Mouse (Mus musculus): ENCODE measurements at regions not wholly inside any gene's neighbourhood (a gene's known extent, or its start where the extent isn't known, plus 50 kb on each side); places are given as distances from the start of the nearest gene placed in this dataset.

DNA sequence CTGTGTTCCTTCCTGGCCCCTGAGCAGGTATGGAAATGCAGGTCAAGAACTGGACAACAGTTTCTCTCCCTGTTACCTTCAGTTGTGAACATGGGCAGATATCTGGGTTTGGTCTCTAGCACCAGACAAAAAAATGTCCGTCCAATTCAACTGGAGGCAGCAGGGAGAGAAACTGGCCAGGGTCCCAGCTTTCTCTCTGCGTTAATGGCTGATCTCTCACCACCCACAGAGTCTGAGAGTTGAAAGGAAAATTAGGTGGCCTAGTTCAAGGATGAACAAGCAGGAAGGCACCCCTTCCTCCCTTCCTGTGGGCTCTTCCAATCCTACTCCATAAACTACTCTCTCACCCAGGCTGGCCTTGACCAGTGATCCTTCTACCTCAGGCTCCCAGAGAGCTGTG is 221.7 kb upstream of the 3110018I06Rik start:
- Histone ChIP-seq H3K27ac (ENCODE audit: low read length) (no peak overlapping the region), H3K4me3 (ENCODE audit: low read depth, low read length) (no peak overlapping the region), H3K4me1 (ENCODE audit: control insufficient read depth, insufficient read depth, low read length) (no peaks in the 10 kb centered on the region), H3K4me2 (ENCODE audit: low read length) (no peak overlapping the region), H3K36me3 (ENCODE audit: control insufficient read depth, insufficient read depth, low read length) (no peaks in the 10 kb centered on the region), H3K9me3 (replicated peaks; ENCODE audit: control insufficient read depth, low read length, poor library complexity, severe bottlenecking) (no peaks in the 10 kb centered on the region), H3K9ac (ENCODE audit: low read depth, low read length) (no peak overlapping the region), H3K27me3 (ENCODE audit: control insufficient read depth, insufficient read depth, low read depth, low read length) (no peaks in the 10 kb centered on the region)
- no peak for ATAC-seq
- 63% methylated on average over 2 of the region's 2 CpGs for WGBS

DNA sequence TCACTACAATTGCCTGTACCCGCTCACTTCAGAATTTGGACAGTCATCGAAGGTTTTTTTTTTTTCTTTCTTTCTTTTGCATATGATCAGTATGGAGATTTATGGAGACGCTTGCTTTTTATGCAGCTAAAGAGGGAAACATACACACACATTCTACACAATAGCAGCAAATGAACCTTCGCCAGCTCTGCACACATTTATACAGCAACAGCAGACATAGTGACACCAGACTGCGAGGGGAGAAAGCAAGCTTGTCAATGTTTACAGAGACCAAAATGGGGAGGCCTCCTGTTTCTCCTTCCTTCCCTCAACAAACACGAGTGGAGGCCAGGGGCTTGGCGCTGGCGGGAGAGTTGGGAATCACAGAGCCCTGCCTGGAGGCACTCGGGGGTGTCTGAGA is 202.8 kb upstream of the 3110018I06Rik start:
- ATAC-seq, result no peak
- H3K4me1 ChIP-seq (ENCODE audit: control insufficient read depth, insufficient read depth, low read length), result no peaks in the 10 kb centered on the region; the same call in 1 of the 2 replicates
- no peak overlapping the region for H3K9ac ChIP-seq (ENCODE audit: low read depth, low read length)
- no peak overlapping the region for H3K4me2 ChIP-seq (ENCODE audit: low read length)
- no peaks in the 10 kb centered on the region for H3K27me3 ChIP-seq (ENCODE audit: control insufficient read depth, insufficient read depth, low read depth, low read length)
- WGBS, result 59% methylated on average over 9 of the region's 9 CpGs
- H3K4me3 ChIP-seq (ENCODE audit: low read depth, low read length), result no peak overlapping the region
- no peaks in the 10 kb centered on the region for H3K9me3 ChIP-seq (replicated peaks; ENCODE audit: control insufficient read depth, low read length, poor library complexity, severe bottlenecking)
- H3K27ac ChIP-seq (ENCODE audit: low read length), result no peak overlapping the region
- no peaks in the 10 kb centered on the region for H3K36me3 ChIP-seq (ENCODE audit: control insufficient read depth, insufficient read depth, low read length)

DNA sequence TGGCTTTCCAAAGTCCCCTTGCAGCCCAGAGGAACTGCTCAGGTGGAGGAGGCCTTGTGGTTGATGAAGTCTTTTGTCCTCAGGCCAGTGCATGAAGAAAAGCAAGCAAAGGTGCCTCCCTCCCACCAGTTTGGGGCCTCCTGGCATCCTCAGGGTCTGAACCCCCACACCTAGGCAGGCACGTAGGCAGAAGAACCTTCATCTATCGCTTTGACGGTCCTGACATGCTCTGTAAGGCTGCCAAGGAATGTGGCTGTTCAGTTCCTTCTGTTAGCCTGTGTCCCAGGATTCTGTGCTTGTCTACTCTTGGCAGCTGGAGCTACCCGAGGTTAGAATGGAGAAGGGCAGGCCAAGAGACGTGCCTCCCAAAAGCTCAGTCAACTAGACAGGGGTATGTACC is 197.1 kb upstream of the 3110018I06Rik start:
- H3K36me3 ChIP-seq (ENCODE audit: control insufficient read depth, insufficient read depth, low read length), result no peaks in the 10 kb centered on the region
- H3K4me3 ChIP-seq (ENCODE audit: low read depth, low read length), result no peak overlapping the region
- ATAC-seq, result no peak
- 81% methylated on average over 5 of the region's 5 CpGs for WGBS
- no peaks in the 10 kb centered on the region for H3K27me3 ChIP-seq (ENCODE audit: control insufficient read depth, insufficient read depth, low read depth, low read length)
- no peaks in the 10 kb centered on the region for H3K4me1 ChIP-seq (ENCODE audit: control insufficient read depth, insufficient read depth, low read length)
- H3K4me2 ChIP-seq (ENCODE audit: low read length), result no peak overlapping the region
- H3K9ac ChIP-seq (ENCODE audit: low read depth, low read length), result no peak overlapping the region
- no peak overlapping the region for H3K27ac ChIP-seq (ENCODE audit: low read length)
- H3K9me3 ChIP-seq (replicated peaks; ENCODE audit: control insufficient read depth, low read length, poor library complexity, severe bottlenecking), result no peaks in the 10 kb centered on the region

DNA sequence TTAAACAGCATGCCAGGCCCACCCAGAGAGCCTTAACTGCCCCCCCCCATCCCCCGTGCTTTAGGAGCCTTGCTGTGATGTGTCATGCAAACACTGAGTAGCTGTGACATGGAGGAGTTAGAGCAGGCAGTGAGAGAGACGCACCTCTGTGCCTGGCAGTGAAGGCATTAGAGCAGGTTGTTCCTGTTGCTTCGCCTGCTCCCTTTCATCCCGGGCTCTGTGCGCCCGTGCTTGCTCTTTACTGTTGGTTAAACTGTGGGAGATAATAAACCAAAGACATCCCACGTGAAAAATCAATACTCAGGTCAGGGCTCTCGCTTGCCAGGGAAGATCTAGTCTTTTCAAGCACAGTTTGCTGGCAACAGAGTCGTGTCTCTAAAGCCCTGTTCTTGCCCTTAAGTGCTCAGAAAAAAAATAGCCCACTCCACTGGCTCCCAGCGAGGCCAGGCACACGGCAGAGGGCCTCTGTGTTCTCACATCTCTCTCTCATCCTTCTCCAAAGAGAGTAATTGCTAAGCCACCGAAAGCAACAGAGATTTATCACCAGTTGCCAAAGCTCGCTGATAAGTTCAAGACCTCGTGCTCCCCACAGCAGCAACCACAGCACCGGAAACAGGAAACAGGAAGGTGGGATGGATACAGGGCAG is 181.2 kb upstream of the 3110018I06Rik start:
- ATAC-seq, result peak; percentile 56; the same call in 1 of the 2 replicates
- 42% methylated on average over 15 of the region's 15 CpGs for WGBS
- H3K4me3 ChIP-seq (ENCODE audit: low read depth, low read length), result no peak overlapping the region

DNA sequence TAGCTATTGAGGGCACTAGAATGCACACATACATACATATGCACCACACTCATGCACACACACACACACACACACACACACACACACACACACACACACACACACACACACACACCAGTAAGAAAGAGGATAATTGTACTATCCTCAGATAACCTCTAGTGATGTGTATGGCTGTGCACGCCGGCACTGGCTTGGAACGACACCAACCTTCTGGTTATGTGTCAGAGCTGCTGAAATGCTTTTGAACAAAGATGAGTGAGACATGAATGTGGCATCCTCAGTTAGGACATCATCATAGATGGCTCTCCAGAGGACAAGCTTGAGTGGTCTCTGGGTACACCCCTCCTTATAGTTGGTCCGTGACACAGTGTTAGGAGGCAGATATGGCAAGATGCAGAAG is 173.0 kb upstream of the 3110018I06Rik start:
- no peaks in the 10 kb centered on the region for H3K4me1 ChIP-seq (ENCODE audit: control insufficient read depth, insufficient read depth, low read length)
- no peak overlapping the region for H3K9ac ChIP-seq (ENCODE audit: low read depth, low read length)
- H3K4me3 ChIP-seq (ENCODE audit: low read depth, low read length), result no peak overlapping the region
- H3K36me3 ChIP-seq (ENCODE audit: control insufficient read depth, insufficient read depth, low read length), result no peaks in the 10 kb centered on the region
- no peak for ATAC-seq
- H3K27me3 ChIP-seq (ENCODE audit: control insufficient read depth, insufficient read depth, low read depth, low read length), result no peaks in the 10 kb centered on the region
- 96% methylated on average over 4 of the region's 4 CpGs for WGBS
- H3K4me2 ChIP-seq (ENCODE audit: low read length), result no peak overlapping the region
- no peak overlapping the region for H3K27ac ChIP-seq (ENCODE audit: low read length)
- no peaks in the 10 kb centered on the region for H3K9me3 ChIP-seq (replicated peaks; ENCODE audit: control insufficient read depth, low read length, poor library complexity, severe bottlenecking)

More for the DNA sequence above, 181.2 kb upstream of the 3110018I06Rik start:
- Histone ChIP-seq H3K36me3 (ENCODE audit: control insufficient read depth, insufficient read depth, low read length) (no peaks in the 10 kb centered on the region), H3K4me1 (ENCODE audit: control insufficient read depth, insufficient read depth, low read length) (peaks cover 2% of the 10 kb centered on the region; the same call in 1 of the 2 replicates), H3K9ac (ENCODE audit: low read depth, low read length) (no peak overlapping the region), H3K4me2 (ENCODE audit: low read length) (no peak overlapping the region), H3K27me3 (ENCODE audit: control insufficient read depth, insufficient read depth, low read depth, low read length) (no peaks in the 10 kb centered on the region), H3K9me3 (replicated peaks; ENCODE audit: control insufficient read depth, low read length, poor library complexity, severe bottlenecking) (no peaks in the 10 kb centered on the region), H3K27ac (ENCODE audit: low read length) (no peak overlapping the region)

DNA sequence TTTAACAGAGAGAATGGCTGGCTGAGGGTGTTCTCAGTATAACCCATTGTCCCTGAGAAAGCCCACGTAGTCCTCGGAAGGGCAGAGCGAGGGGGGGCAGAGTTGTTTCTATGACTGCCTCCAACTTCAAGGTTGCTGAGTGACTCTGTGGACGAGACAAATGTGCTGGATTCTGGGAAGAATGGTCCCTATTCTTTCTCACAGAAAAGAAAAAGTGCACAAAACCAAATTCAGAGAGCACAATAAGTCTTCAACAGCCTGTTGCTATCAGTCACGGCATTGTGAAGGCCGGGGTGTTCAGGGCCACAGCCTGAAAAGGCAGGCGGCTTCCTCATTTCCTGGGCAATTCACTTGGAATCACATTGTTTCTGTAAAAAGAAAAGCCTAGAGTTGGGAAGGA is 165.6 kb upstream of the 3110018I06Rik start:
- Histone ChIP-seq H3K9ac (ENCODE audit: low read depth, low read length) (no peak overlapping the region), H3K4me1 (ENCODE audit: control insufficient read depth, insufficient read depth, low read length) (no peaks in the 10 kb centered on the region), H3K4me3 (ENCODE audit: low read depth, low read length) (no peak overlapping the region), H3K4me2 (ENCODE audit: low read length) (no peak overlapping the region), H3K27me3 (ENCODE audit: control insufficient read depth, insufficient read depth, low read depth, low read length) (no peaks in the 10 kb centered on the region), H3K27ac (ENCODE audit: low read length) (no peak overlapping the region), H3K36me3 (ENCODE audit: control insufficient read depth, insufficient read depth, low read length) (no peaks in the 10 kb centered on the region), H3K9me3 (replicated peaks; ENCODE audit: control insufficient read depth, low read length, poor library complexity, severe bottlenecking) (peaks cover 5% of the 10 kb centered on the region; the same call in 1 of the 2 replicates)
- ATAC-seq, result no peak
- WGBS, result 44% methylated on average over 7 of the region's 7 CpGs

DNA sequence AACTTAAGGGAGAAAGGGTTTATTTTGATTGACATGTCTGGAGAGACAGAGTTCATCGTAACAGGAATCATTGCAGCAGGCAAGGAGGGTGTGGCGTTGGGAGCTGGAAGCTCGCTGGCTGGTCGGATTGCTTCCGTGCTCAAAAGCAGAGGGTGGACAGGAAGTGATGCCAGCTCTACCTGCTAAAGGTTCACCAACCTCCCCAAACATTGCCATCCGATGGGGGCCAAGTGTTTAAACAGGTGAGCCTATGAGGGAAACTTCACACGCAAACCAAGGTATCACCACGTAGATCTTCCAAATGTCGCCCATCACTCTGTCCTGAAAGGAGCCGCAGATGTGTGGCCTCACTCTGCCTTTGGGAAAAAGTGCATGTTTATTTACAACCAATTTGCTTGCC is 162.3 kb upstream of the 3110018I06Rik start:
- H3K27ac ChIP-seq (ENCODE audit: low read length), result no peak overlapping the region
- H3K4me2 ChIP-seq (ENCODE audit: low read length), result no peak overlapping the region
- H3K36me3 ChIP-seq (ENCODE audit: control insufficient read depth, insufficient read depth, low read length), result no peaks in the 10 kb centered on the region
- H3K27me3 ChIP-seq (ENCODE audit: control insufficient read depth, insufficient read depth, low read depth, low read length), result no peaks in the 10 kb centered on the region
- no peaks in the 10 kb centered on the region; the same call in 1 of the 2 replicates for H3K4me1 ChIP-seq (ENCODE audit: control insufficient read depth, insufficient read depth, low read length)
- H3K9ac ChIP-seq (ENCODE audit: low read depth, low read length), result no peak overlapping the region
- WGBS, result 98% methylated on average over 10 of the region's 10 CpGs
- H3K9me3 ChIP-seq (replicated peaks; ENCODE audit: control insufficient read depth, low read length, poor library complexity, severe bottlenecking), result peaks cover 5% of the 10 kb centered on the region; the same call in 1 of the 2 replicates
- no peak overlapping the region for H3K4me3 ChIP-seq (ENCODE audit: low read depth, low read length)
- ATAC-seq, result no peak

DNA sequence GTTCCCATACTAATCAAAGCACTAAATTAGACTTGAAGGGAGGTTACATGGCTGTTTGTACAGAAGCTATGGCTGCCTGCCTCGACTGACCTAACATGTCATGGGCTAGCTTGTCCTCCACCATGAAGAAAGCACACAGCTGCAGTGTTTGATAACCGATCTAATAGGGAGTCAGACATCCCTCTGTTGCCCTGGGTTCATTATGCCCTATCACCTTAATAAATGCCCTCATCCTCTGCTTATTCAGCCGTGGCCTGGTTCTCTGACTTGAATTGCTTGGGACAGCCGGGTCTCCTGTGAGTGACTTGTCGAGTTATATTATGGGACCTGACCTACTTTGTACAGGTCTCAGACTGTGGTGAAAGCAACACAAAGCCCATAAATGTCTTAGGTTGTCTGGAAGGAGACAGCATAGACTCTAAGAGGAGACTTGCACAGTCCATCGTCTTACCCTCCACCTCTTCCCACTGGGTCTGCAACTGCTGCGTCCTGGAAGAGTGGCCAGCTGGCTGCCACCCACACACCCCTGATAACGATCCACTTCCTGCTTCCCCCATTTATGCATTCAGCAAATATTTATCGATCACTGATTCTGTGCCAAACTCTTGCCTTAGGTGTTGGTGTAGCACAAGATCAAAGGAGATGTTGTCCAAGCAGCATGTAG is 161.2 kb upstream of the 3110018I06Rik start:
- peaks cover 5% of the 10 kb centered on the region; the same call in 1 of the 2 replicates for H3K9me3 ChIP-seq (replicated peaks; ENCODE audit: control insufficient read depth, low read length, poor library complexity, severe bottlenecking)
- H3K9ac ChIP-seq (ENCODE audit: low read depth, low read length), result no peak overlapping the region
- WGBS, result 80% methylated on average over 9 of the region's 9 CpGs
- no peak overlapping the region for H3K4me3 ChIP-seq (ENCODE audit: low read depth, low read length)
- ATAC-seq, result no peak
- H3K4me1 ChIP-seq (ENCODE audit: control insufficient read depth, insufficient read depth, low read length), result no peaks in the 10 kb centered on the region; the same call in 1 of the 2 replicates
- no peak overlapping the region for H3K4me2 ChIP-seq (ENCODE audit: low read length)
- H3K27ac ChIP-seq (ENCODE audit: low read length), result no peak overlapping the region
- no peaks in the 10 kb centered on the region for H3K36me3 ChIP-seq (ENCODE audit: control insufficient read depth, insufficient read depth, low read length)
- H3K27me3 ChIP-seq (ENCODE audit: control insufficient read depth, insufficient read depth, low read depth, low read length), result no peaks in the 10 kb centered on the region

DNA sequence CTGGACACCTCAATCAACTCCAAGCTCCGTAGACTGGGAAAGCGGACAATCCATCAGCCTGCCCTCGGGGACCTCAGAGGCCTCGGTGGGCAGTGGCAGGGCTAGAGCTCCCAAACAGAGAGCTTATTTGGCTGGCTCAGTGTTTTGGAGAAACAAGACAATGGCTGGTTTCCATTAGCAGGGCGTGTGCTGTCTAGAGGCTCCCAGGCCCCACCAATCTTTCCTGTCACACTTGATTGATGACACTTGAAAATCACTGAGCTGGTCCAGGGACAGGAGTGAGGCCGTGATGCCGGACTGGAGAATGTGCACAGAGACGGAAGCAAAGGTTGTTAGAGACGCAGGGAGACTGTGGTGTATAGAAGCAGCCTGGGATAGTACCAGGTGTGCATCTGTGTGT is 159.4 kb upstream of the 3110018I06Rik start:
- 45% methylated on average over 9 of the region's 9 CpGs for WGBS
- Histone ChIP-seq H3K27ac (ENCODE audit: low read length) (no peak overlapping the region), H3K27me3 (ENCODE audit: control insufficient read depth, insufficient read depth, low read depth, low read length) (no peaks in the 10 kb centered on the region), H3K9ac (ENCODE audit: low read depth, low read length) (no peak overlapping the region), H3K4me1 (ENCODE audit: control insufficient read depth, insufficient read depth, low read length) (no peaks in the 10 kb centered on the region; the same call in 1 of the 2 replicates), H3K4me2 (ENCODE audit: low read length) (no peak overlapping the region), H3K4me3 (ENCODE audit: low read depth, low read length) (no peak overlapping the region), H3K36me3 (ENCODE audit: control insufficient read depth, insufficient read depth, low read length) (no peaks in the 10 kb centered on the region), H3K9me3 (replicated peaks; ENCODE audit: control insufficient read depth, low read length, poor library complexity, severe bottlenecking) (peaks cover 5% of the 10 kb centered on the region; the same call in 1 of the 2 replicates)
- ATAC-seq, result no peak

Measured in midbrain, embryonic 16.5 days (tissue).